Mouse (Mus musculus) lung, embryonic 14.5 days (tissue): ENCODE measurements at regions not wholly inside any gene's neighbourhood (a gene's known extent, or its start where the extent isn't known, plus 50 kb on each side); places are given as distances from the start of the nearest gene placed in this dataset.
A peak's percentile ranks its signal among the peaks of the same experiment; 100 is the strongest.

ENCODE experiments used
- ATAC-seq: fragments of 200-750 bp; cut with Nextera tagmentation; 2 replicates; pipeline ENCODE4 v1.8.0; 2017; ENCODE audit warnings: mild to moderate bottlenecking, moderate TSS enrichment, moderate library complexity; ENCODE audit not compliant: insufficient read depth
- DNase-seq: peaks from one replicate; pipeline ENCODE4 v3.0.0-alpha.2; 2015
- H3K27ac ChIP-seq: fragments of 300-500 bp; sonication (generic); 2 replicates; pipeline ENCODE4 v1.5.1; 2014; ENCODE audit warnings: low read depth, mild to moderate bottlenecking, moderate library complexity
- H3K27me3 ChIP-seq: fragments of 300-500 bp; sonication (generic); 2 replicates; pipeline ENCODE4 v1.6.1; 2014; ENCODE audit warnings: low read length, control low read depth; ENCODE audit not compliant: insufficient read depth
- H3K36me3 ChIP-seq: fragments of 300-500 bp; sonication (generic); 2 replicates; pipeline ENCODE4 v1.6.1; 2014; ENCODE audit warnings: control low read depth; ENCODE audit not compliant: insufficient read depth
- H3K4me1 ChIP-seq: fragments of 300-500 bp; sonication (generic); 2 replicates; pipeline ENCODE4 v1.6.1; 2014; ENCODE audit warnings: antibody characterized with exemption, control low read depth; ENCODE audit not compliant: insufficient read depth
- H3K4me2 ChIP-seq: fragments of 300-500 bp; sonication (generic); 2 replicates; pipeline ENCODE4 v1.6.1; 2014; ENCODE audit warnings: mild to moderate bottlenecking
- H3K4me3 ChIP-seq: fragments of 300-500 bp; sonication (generic); 2 replicates; pipeline ENCODE4 v1.5.1; 2014; ENCODE audit warnings: low read depth, low read length
- H3K9ac ChIP-seq: fragments of 300-500 bp; sonication (generic); 2 replicates; pipeline ENCODE4 v1.6.1; 2014
- H3K9me3 ChIP-seq: fragments of 300-500 bp; sonication (generic); 2 replicates; pipeline ENCODE4 v1.6.1; 2016; ENCODE audit warnings: low read depth, low read length, control low read depth
- CTCF ChIP-seq: IDR thresholded peaks from 2 replicates; pipeline ENCODE4 v1.5.1; 2016; ENCODE audit warnings: antibody characterized with exemption, low read depth
- WGBS: fragments of 180-500 bp; shearing (Covaris S2); extraction: QIAGEN DNeasy Blood & Tissue Kit; methylation state at CpG from one replicate; pipeline ENCODE4 v1.1.7; 2014; 5-methylcytosine and 5-hydroxymethylcytosine counted together

DNA sequence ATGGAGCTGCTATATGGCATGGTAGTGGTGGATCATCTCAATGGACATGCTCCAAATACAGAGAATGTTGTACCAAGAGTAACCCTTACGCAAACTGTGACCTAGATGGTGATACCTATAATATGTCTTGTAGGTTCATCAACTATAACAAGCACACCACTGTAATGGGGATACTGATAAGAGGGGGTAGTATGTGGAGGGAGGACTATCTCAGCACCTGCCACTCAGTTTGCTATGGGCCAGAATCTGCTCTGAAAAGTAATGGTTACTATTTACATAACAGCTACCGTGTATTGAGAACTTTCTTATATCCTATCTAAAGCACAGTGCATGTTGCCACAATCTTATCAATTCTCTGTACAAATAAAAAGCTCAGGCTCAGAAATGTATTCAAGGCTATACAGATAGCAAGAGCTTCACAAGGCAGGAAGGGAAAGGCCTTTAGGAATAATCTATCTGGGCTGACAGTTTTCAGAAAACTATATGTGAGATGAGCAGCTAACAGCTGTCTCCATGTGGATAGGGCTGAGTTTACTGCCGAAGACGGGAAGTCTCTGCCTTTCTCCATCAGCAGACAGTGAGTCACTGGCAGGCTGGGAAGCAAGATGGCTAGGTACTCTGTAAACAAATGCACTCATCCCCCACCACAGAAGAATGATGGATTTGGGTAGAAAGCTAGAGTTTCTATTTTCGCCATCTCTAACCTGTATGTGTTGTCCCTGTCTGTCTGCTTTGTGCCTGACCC lies 77.1 kb upstream of the Nck2 start:
- no peak for TF ChIP-seq CTCF
- no peaks in the 10 kb centered on the region for H3K4me1 ChIP-seq
- DNase-seq (peak; percentile 76), ATAC-seq (peak; percentile 44; the same call in 1 of the 2 replicates)
- H3K27ac ChIP-seq, result no peak overlapping the region
- H3K9ac ChIP-seq, result no peak overlapping the region
- no peak overlapping the region for H3K4me2 ChIP-seq
- WGBS, result 35% methylated on average over 5 of the region's 5 CpGs
- no peaks in the 10 kb centered on the region for H3K27me3 ChIP-seq
- no peaks in the 10 kb centered on the region for H3K9me3 ChIP-seq
- no peaks in the 10 kb centered on the region for H3K36me3 ChIP-seq
- H3K4me3 ChIP-seq, result no peak overlapping the region

DNA sequence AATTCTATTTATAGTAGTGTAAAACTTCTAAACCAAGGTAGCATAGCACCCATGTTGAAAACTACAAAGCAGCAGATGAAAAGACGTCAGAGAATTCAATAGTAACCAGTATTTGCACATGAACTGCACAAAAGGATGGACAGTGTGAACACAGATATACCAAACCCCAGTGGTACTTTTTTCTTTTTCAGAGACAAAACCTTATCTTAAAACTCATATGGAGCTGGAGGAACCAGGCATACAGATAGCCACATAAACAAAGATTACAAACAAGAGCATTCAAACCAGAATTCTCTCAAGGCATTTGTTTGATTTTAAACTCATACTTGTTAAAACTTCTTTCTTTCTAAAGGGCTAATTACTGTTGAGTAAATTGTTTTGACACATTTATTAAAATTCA lies 72.5 kb upstream of the Nck2 start:
- 77% methylated on average over 1 of the region's 1 CpGs for WGBS
- no peaks in the 10 kb centered on the region for H3K9me3 ChIP-seq
- no peak overlapping the region for H3K27ac ChIP-seq

DNA sequence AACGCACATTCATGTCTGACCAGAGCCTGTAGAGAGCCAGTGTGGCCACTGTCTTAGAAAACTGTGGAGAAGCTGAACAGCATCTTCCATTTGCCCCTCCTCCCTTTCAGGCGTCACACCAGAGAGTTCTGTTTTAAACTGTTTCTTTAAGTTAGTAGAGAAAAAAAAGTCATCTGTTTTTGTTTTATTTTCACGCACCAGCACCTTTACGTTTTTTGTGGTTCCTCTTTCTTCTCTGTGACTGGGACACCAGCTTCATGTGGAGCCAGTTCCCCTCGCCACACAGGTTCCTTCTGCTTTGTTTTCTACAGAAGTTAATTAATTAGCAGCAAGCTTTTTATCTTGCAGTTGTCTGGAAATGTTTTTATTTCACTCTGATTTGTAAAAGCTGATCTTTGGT lies 69.4 kb upstream of the Nck2 start:
- ATAC-seq, result no peak
- WGBS, result 70% methylated on average over 5 of the region's 5 CpGs
- no peaks in the 10 kb centered on the region for H3K36me3 ChIP-seq
- H3K27ac ChIP-seq, result no peak overlapping the region
- TF ChIP-seq CTCF, result no peak
- H3K4me1 ChIP-seq, result no peaks in the 10 kb centered on the region
- no peaks in the 10 kb centered on the region for H3K27me3 ChIP-seq
- no peaks in the 10 kb centered on the region for H3K9me3 ChIP-seq
- no peak overlapping the region for H3K4me2 ChIP-seq
- DNase-seq, result no peak
- no peak overlapping the region for H3K4me3 ChIP-seq
- no peak overlapping the region for H3K9ac ChIP-seq

More for the DNA sequence above, 72.5 kb upstream of the Nck2 start:
- Histone ChIP-seq H3K4me3 (no peak overlapping the region), H3K4me2 (no peak overlapping the region), H3K27me3 (no peaks in the 10 kb centered on the region), H3K4me1 (no peaks in the 10 kb centered on the region), H3K36me3 (no peaks in the 10 kb centered on the region), H3K9ac (no peak overlapping the region)
- ATAC-seq (no peak), DNase-seq (no peak)
- no peak for TF ChIP-seq CTCF

DNA sequence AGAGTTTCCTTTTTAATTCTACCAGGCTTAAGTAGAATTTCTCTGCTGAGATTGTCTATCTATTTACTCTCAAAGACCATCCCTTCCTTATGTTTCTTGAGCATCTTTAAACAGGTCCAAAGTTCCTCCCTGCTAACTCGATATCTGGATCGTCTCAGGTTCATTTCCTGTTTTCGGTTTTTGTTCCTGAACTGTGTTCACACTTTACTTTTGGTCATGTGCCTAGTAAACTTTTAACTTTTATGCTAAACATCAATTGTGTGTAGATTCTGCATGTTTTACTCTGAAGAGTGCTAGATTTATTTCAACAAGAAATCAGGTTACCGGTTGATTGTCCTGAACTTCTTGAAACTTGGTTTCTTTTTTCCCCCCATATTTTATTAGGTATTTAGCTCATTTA lies 68.5 kb upstream of the Nck2 start:
- DNase-seq (no peak), ATAC-seq (no peak)
- H3K27ac ChIP-seq, result no peak overlapping the region
- H3K4me2 ChIP-seq, result no peak overlapping the region
- TF ChIP-seq CTCF, result no peak
- H3K4me3 ChIP-seq, result no peak overlapping the region
- no peak overlapping the region for H3K9ac ChIP-seq
- WGBS, result 81% methylated on average over 4 of the region's 4 CpGs
- H3K27me3 ChIP-seq, result no peaks in the 10 kb centered on the region
- H3K4me1 ChIP-seq, result no peaks in the 10 kb centered on the region
- H3K36me3 ChIP-seq, result no peaks in the 10 kb centered on the region
- no peaks in the 10 kb centered on the region for H3K9me3 ChIP-seq

DNA sequence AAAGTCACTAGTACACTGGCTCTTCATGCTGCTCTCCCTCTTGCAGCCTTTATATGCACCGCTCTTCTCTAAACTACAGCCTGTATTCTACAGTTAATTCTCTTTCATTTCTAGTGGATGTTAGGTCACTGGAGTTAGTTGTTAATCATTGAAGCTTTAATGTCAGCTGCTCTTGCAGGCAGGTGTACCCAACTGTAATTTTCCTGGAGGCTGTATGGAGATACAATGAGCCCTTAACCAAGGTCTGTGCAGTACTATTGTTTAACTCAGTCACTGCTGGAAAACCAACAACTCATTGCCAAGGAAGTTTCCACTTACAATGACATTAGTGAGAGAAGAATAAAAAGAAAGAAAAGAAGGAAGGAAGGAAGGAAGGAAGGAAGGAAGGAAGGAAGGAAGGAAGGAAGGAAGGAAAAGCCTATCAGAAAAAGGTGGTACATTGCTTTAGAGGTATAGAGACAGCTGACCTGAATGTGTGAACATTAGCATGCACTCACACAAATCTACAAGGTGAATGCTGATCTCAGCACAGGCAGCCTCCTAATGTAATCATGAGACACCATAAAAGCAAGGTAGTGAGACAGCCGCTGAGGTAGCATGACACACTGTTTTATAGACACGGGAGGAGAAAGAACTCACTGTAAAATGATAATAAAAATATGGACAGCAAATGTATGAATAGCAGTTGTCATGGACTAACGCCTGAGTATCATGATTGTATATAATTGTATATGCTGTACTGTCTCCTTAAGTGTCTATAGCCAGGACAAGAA lies 66.7 kb upstream of the Nck2 start:
- TF ChIP-seq CTCF, result no peak
- H3K4me1 ChIP-seq, result no peaks in the 10 kb centered on the region
- H3K36me3 ChIP-seq, result no peaks in the 10 kb centered on the region
- no peak overlapping the region for H3K4me2 ChIP-seq
- no peak overlapping the region for H3K9ac ChIP-seq
- no peak for ATAC-seq
- no peaks in the 10 kb centered on the region for H3K9me3 ChIP-seq
- DNase-seq, result no peak
- WGBS, result 79% methylated on average over 4 of the region's 4 CpGs
- H3K4me3 ChIP-seq, result no peak overlapping the region
- no peak overlapping the region for H3K27ac ChIP-seq
- no peaks in the 10 kb centered on the region for H3K27me3 ChIP-seq

DNA sequence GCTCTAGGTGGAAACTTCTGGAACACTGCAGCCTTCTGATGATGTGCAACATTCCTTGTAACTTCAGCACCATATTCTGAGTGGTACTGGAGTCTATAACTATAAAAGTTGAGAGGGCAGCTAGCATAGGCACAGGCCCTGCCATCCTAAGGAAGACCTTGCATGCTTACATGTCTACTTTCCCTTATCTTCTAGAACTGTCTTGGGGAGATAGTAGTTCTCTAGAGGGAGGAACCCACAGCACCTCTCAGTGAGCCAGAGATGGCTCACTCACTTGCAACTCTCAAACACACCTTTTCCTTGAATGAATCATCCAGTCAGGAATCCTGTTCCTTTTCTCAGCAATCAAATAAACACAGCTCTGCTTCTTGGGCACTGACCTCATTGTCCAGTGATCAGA lies 59.4 kb upstream of the Nck2 start:
- no peaks in the 10 kb centered on the region for H3K4me1 ChIP-seq
- H3K4me3 ChIP-seq, result no peak overlapping the region
- ATAC-seq, result no peak
- DNase-seq, result no peak
- H3K9ac ChIP-seq, result no peak overlapping the region
- H3K9me3 ChIP-seq, result no peaks in the 10 kb centered on the region
- no peak overlapping the region for H3K27ac ChIP-seq
- no peak overlapping the region for H3K4me2 ChIP-seq
- TF ChIP-seq CTCF, result no peak
- H3K36me3 ChIP-seq, result no peaks in the 10 kb centered on the region
- H3K27me3 ChIP-seq, result no peaks in the 10 kb centered on the region

DNA sequence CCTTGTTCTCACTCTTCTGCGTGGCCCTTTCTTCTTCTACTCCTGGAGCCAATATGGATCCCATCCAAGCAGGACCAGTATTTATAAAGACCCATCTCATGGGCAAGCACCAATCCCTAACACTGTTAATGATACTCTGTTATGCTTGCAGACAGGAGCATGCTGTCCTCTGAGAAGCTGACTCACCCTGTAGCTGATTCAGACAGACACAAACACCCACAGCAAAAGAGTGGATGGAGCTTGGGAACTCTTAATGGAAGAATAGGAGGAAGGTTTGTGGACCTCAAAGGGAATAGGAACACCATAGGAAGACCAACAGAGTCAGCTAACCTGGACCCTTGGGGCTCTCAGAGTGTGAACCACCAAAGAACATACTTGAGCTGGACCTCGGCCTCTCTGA lies 50.3 kb upstream of the Nck2 start:
- no peaks in the 10 kb centered on the region for H3K9me3 ChIP-seq
- WGBS, result 82% methylated on average over 2 of the region's 2 CpGs
- H3K27me3 ChIP-seq, result no peaks in the 10 kb centered on the region
- H3K27ac ChIP-seq, result no peak overlapping the region
- ATAC-seq (no peak), DNase-seq (no peak)
- no peaks in the 10 kb centered on the region for H3K4me1 ChIP-seq
- TF ChIP-seq CTCF, result no peak
- H3K4me2 ChIP-seq, result no peak overlapping the region
- H3K36me3 ChIP-seq, result no peaks in the 10 kb centered on the region
- H3K4me3 ChIP-seq, result no peak overlapping the region
- H3K9ac ChIP-seq, result no peak overlapping the region
